Mouse (Mus musculus) bone marrow macrophage, adult 2 months (primary cell): ENCODE results near the gene Mtor.

ENCODE experiments used
- CTCF ChIP-seq: IDR thresholded peaks from 2 replicates; pipeline ENCODE4 v1.5.1; 2012; ENCODE audit warnings: low read depth, mild to moderate bottlenecking, low read length, moderate library complexity
- POLR2A ChIP-seq: IDR thresholded peaks from 2 replicates; pipeline ENCODE4 v1.6.1; 2012; ENCODE audit warnings: mild to moderate bottlenecking, low read depth, low read length, borderline replicate concordance

- TF ChIP-seq POLR2A (no peak), CTCF (no peak)
Observed at GRCm38 (mm10) chr4:148408256-148408975, 40.0 kb upstream of the Mtor start.
